Mouse (Mus musculus) liver, postnatal 0 days (tissue): Measurements from ENCODE around the gene Tbc1d22a.

Source experiments
- CTCF ChIP-seq: sonication (generic); IDR thresholded peaks from 2 replicates; pipeline ENCODE4 v1.5.1; 2016; ENCODE audit warnings: antibody characterized with exemption, low read depth
- EP300 ChIP-seq: IDR thresholded peaks from 2 replicates; pipeline ENCODE4 v1.6.1; 2016; ENCODE audit warnings: antibody characterized with exemption, low read depth, mild to moderate bottlenecking

DNA sequence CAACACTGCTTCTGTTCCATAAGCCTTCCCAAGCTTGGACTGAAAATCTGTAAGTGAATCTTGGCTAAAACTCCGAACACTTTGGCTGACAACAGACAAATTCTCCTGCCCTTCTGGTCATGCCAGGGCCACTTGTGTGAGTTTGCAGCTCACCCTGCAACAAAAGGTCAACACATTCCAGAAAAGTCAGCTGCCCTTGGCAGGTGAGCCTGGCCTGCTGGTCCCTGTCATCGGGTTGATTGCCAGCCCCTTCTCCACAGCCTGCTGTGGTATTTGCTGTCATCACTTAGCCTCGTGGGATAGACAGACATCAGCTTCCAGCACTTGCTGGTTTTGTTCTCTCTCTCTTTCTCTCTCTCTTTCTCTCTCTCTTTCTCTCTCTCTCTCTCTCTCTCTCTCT is 42.1 kb upstream of the Tbc1d22a start:
- no peak for TF ChIP-seq CTCF
- TF ChIP-seq EP300: no peak
